Mouse (Mus musculus): ENCODE results near the gene Gng7.

Gng7 gene

GRCm38 (mm10) chr10:81025639-81026275, 11.0 kb upstream of the Gng7 start, which contains the start of gene Diras1:
TSS of gene Diras1 (minus strand) at chr10:81025662.
- no peak for DNase-seq (ENCODE audit: low spot score in 2 of 2)

DNA sequence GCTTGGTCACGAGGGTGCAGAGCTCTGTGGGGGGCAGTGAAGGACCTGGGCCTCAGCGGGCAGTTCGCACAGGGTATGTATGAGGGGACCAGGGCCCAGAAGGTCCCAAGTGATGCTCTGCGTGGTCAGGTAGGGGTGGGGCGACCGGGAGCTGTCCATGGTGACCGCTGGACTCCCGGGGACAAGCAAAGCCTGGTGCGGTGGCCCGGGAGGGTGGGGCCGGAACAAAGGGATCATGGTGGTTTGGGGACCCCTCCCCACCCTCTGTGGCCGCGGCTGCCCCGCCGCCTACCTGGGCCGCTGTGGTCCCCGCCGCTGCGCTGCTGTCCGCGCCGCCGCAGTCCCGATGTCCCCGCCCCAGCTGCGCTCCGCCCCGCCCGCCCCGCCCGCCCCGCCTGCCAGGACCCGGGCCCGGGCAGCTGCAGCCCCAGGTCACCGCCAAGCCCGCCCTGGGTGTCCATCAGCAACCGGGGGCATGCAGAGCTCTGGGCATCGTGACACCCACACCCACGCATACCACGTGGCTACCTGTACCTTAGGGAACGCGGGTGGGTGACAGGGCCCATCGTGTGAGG, 10.4 kb upstream of the Gng7 start:
- DNase-seq (ENCODE audit: low spot score in 2 of 2), result no peak

- DNase-seq (ENCODE audit: low spot score in 2 of 2), result no peak
These were observed 9.7 kb upstream of the Gng7 start for GRCm38 (mm10) chr10:81024346-81024937.

GRCm38 (mm10) chr10:81022744-81023143, 8.0 kb upstream of the Gng7 start:
- DNase-seq (ENCODE audit: low spot score in 2 of 2), result no peak

DNA sequence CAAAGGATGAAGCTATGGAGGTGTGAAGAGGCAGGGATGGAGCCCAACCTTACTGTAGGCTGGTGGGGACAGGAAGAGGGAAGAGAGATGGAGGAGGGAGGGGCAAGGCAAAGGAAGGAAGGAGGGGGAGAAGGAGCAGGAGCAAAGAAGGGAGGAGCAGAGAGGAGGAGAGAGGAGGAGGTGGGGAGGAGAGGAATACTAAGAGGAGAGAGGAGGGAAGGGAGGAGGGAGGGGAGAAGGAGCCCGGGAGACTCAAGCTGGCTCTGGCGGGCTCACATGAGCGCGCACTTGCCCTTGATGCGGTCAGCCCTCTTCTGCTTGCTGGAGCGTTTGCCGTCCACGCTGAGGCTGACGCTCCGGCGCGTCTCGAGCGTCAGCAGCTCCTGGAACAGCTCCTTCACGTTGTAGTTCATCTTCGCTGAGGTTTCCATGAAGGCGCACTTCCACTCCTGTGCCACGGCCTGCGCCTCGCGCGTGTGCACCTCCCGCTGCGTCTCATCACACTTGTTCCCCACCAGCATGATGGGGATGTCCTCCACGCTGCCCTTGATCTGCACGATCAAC, 6.9 kb upstream of the Gng7 start:
- DNase-seq (ENCODE audit: low spot score in 2 of 2), result no peak

DNA sequence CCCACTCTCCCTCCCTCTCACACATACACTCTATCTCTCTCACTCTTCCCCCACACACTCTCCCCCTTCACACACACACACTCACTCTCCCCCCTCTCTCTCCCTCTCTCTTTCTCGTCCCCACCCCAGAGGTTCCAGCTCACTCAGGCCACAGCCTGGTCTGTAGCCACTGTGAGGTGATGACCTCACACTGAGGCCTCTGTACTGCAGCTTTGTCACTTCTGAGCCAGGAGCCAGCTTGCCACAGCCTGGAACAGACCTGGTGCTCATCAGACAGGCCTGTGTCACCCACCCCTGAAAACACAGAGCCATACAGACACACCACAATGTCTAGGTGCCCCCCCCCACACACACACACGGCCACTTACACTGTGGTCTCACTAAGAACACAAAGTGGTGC, 5.5 kb upstream of the Gng7 start:
- DNase-seq (ENCODE audit: low spot score in 2 of 2), result no peak

DNA sequence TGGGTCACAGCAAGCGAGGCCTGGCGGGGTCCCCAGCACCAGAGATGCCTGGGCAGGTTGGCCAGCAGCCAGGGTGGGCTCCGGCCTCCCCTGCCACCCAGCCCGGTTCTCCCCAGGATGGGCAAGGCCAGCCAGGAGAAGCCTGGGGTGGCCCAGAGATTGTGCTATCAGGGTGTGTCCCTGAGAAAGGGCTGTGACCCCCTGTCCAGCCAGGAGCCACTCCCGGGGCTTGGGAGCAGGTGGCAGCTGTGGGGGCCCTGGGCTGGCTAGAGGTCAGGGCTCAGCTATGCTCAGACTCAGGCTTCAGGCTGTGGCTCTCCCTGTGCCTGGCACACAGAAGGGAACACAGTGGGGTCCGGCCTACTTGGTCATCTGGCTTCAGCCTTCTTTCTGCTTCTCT, 4.9 kb upstream of the Gng7 start:
- DNase-seq (ENCODE audit: low spot score in 2 of 2), result no peak

DNA sequence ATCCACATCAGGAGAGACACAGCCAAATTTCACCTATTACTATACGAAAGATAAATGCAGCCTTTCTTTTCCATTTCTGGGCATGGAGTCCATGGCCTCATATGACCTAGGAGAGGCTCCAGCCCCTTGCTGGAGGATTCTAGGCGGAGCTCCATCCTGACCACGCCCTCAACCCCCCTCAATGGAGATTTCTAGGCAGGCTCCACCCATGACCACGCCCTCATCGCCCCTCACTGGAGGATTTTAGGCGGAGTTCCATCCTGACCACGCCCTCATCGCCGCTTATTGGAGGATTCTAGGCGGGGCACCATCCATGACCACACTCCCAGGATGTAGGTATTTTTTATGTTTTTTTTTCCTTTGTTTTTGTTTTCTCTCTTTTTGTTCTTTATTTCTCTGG, 3.6 kb upstream of the Gng7 start:
- DNase-seq (ENCODE audit: low spot score in 2 of 2), result peak in 1 of 2 experiments; percentile 59

- DNase-seq (ENCODE audit: low spot score in 2 of 2), result peak in 1 of 2 experiments; percentile 36
These were observed 1.9 kb upstream of the Gng7 start for GRCm38 (mm10) chr10:81016645-81017044.

GRCm38 (mm10) chr10:81015666-81016065, 921 bp upstream of the Gng7 start:
- DNase-seq (ENCODE audit: low spot score in 2 of 2), result no peak

- no peak for DNase-seq (ENCODE audit: low spot score in 2 of 2)
These were observed 3.9 kb downstream of the Gng7 start for GRCm38 (mm10) chr10:81010851-81011250.

DNA sequence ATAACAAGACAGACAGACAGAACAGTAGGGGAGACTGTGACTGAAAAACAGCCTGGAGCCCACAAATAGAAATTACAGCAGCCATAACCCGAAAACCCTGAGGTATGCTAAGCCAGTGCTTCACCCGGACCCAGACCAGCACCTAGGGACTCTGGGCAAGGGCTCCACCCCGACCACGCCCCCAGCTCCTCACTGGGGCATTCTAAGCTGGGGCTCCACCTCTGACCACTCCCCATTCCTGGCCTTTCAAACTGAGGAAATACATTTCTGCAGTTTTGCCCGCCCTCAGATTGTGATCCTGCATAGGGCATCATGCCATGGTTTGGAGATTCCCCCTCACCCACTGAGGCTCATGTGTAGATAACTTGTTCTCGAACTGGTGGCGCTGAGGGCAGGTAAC, 7.5 kb downstream of the Gng7 start:
- no peak for DNase-seq (ENCODE audit: low spot score in 2 of 2)

GRCm38 (mm10) chr10:81006005-81006677, 8.6 kb downstream of the Gng7 start:
- no peak for DNase-seq (ENCODE audit: low spot score in 2 of 2)

- peak; percentile 63 to 74 for DNase-seq (ENCODE audit: low spot score in 2 of 2)
These were observed 13.6 kb downstream of the Gng7 start for GRCm38 (mm10) chr10:81001161-81001560.

- peak in 1 of 2 experiments; percentile 21 for DNase-seq (ENCODE audit: low spot score in 2 of 2)
These were observed 14.3 kb downstream of the Gng7 start for GRCm38 (mm10) chr10:81000197-81001062.

DNA sequence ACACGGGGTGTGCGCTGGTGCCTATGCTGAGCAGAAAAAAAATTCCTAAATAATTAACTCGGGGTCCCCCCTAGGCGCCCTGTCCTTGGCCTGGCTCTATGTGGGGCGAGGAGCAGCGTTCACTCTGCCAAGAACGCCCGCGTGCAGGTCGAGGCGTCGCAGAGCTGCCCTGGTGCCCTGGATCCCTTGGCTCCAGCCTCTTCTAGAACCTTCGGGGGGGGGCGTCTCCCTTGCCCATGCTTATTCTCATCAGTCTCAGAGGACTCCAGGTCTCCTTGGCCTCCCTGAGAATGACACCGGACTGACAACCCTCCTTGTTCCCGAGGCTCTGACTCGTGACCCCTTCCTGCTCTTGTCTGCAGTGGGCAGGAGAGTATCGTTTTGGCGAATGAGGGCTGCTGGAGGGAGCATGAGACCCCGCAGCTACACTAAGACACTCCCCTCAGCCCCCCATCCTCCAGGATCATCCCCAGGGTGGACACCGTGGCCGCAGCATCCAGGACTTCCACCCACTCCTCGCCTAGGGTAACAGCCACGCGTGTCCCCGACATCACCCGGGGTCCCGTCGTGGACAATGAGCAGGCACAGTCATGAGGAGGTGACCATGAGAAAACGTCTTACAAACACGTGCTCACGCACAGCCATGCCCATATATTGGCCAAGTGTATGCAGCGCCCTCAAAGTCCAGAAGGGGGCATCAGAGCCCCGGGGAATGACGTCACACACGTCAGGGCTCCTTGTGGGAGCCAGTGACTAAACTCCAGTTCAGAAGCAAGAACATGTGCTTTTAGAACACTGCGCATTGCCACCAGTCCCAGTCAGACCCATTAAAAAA, 15.2 kb downstream of the Gng7 start:
- DNase-seq (ENCODE audit: low spot score in 2 of 2), result peak; percentile 85 to 87

GRCm38 (mm10) chr10:80998778-80999177, 16.0 kb downstream of the Gng7 start:
- DNase-seq (ENCODE audit: low spot score in 2 of 2), result no peak

DNA sequence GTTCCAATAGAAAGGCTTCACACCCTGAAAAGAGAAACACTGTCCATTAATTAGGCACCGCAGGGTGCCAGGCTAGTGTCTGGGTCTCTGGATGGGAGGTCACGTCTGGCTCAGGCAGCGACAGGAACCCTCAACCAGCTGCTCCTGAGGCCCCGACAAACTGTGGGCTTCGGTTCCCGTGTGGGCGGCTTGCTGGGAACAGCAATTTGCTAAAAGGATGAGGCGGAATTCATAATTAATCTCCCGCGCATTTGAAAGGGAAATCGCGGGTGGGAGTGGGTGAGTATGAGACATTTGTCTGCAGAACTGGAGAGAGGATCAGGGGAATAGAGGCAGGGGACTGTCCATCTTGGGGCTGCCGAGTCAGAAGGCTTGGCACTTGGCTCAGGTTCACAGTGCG, 16.7 kb downstream of the Gng7 start:
- no peak for DNase-seq (ENCODE audit: low spot score in 2 of 2)

DNA sequence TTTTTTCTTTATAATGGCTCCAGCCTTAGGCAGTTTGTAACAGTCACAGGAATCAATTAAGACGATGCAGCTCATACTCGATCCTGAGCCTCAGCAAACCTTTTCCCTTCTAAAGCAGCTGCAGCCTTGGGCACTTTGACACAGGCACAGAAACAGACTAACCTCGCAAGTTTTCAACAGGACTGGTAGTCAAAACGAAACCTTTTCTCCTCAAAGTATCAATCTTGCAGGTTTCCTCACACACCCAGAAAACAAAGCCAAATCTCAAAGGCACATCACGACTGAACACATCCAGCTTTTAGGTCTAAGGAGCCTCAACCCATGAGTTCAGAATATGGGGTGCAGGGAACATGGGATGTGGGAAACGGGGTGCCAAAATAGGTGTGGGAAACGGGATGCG, 17.4 kb downstream of the Gng7 start:
- no peak for DNase-seq (ENCODE audit: low spot score in 2 of 2)

GRCm38 (mm10) chr10:80996501-80996900, 18.2 kb downstream of the Gng7 start:
- DNase-seq (ENCODE audit: low spot score in 2 of 2), result no peak

All from frontal cortex, postnatal 10 days (tissue).